Mouse (Mus musculus) myocyte (in vitro differentiated cells): Measurements from ENCODE around the gene Qk. TPM values are rescaled to one million over a fixed set of nuclear protein-coding genes. Genes with fewer than 3 reads are reported as not detected.
A peak's percentile ranks its signal among the peaks of the same experiment; 100 is the strongest.

Source experiments
- H3K27me3 ChIP-seq: one replicate; pipeline ENCODE4 v1.6.1; 2011; ENCODE audit not compliant: control insufficient read depth, insufficient read depth, insufficient read length
- H3K36me3 ChIP-seq: one replicate; pipeline ENCODE4 v1.6.1; 2011; ENCODE audit not compliant: control insufficient read depth, insufficient read depth
- H3K4me2 ChIP-seq: one replicate; pipeline ENCODE4 v1.6.1; 2011; ENCODE audit warnings: low read depth, control low read depth
- H3K4me3 ChIP-seq: one replicate; pipeline ENCODE4 v1.5.1; 2011; ENCODE audit warnings: mild to moderate bottlenecking, control low read depth, moderate library complexity
- H3K79me2 ChIP-seq: one replicate; pipeline ENCODE4 v1.6.1; 2011; ENCODE audit not compliant: control insufficient read depth, insufficient read depth
- H3ac ChIP-seq: one replicate; pipeline ENCODE4 v1.6.1; 2011; ENCODE audit not compliant: control insufficient read depth, insufficient read length
- CEBPB ChIP-seq: IDR thresholded peaks from 2 replicates; pipeline ENCODE4 v1.6.1; 2011; ENCODE audit warnings: mild to moderate bottlenecking, moderate library complexity; ENCODE audit not compliant: poor library complexity, insufficient read depth, severe bottlenecking
- E2F4 ChIP-seq: IDR thresholded peaks from one replicate; pipeline ENCODE4 v1.6.1; 2011; ENCODE audit warnings: mild to moderate bottlenecking, control low read depth, moderate library complexity; ENCODE audit not compliant: insufficient read depth
- MAX ChIP-seq: IDR thresholded peaks from one replicate; pipeline ENCODE4 v1.6.1; 2011; ENCODE audit warnings: low read depth, mild to moderate bottlenecking, control low read depth
- MYOD1 ChIP-seq, 3 experiments: IDR thresholded peaks; one replicate each; pipeline ENCODE4 v1.6.1; 2011; ENCODE audit warnings: control low read depth in 2 of 3, low read depth in 2 of 3, mild to moderate bottlenecking in 2 of 3, moderate library complexity in 1 of 3; ENCODE audit not compliant: insufficient read length in 2 of 3, control insufficient read depth in 1 of 3
- MYOG ChIP-seq, 3 experiments: IDR thresholded peaks; one replicate each; pipeline ENCODE4 v1.6.1; 2011; ENCODE audit warnings: control low read depth in 2 of 3, low read depth in 2 of 3, mild to moderate bottlenecking in 2 of 3; ENCODE audit not compliant: insufficient read length in 2 of 3, control insufficient read depth in 1 of 3, insufficient read depth in 1 of 3
- POLR2A ChIP-seq: IDR thresholded peaks from one replicate; pipeline ENCODE4 v1.6.1; 2011; ENCODE audit warnings: low read depth, mild to moderate bottlenecking, control low read depth, moderate library complexity; ENCODE audit not compliant: insufficient read length
- POLR2AphosphoS2 ChIP-seq: IDR thresholded peaks from one replicate; pipeline ENCODE4 v1.6.1; 2011; ENCODE audit warnings: low read depth, control low read depth; ENCODE audit not compliant: insufficient read length
- REST ChIP-seq: IDR thresholded peaks from one replicate; pipeline ENCODE4 v1.6.1; 2011; ENCODE audit warnings: mild to moderate bottlenecking, control low read depth, moderate library complexity; ENCODE audit not compliant: insufficient read depth, insufficient read length
- SRF ChIP-seq: IDR thresholded peaks from one replicate; pipeline ENCODE4 v1.6.1; 2011; ENCODE audit warnings: low read depth; ENCODE audit not compliant: control insufficient read depth, insufficient read length
- TCF12 ChIP-seq: IDR thresholded peaks from one replicate; pipeline ENCODE4 v1.6.1; 2011; ENCODE audit warnings: mild to moderate bottlenecking, control low read depth; ENCODE audit not compliant: poor library complexity, insufficient read depth, severe bottlenecking
- TCF3 ChIP-seq: IDR thresholded peaks from one replicate; pipeline ENCODE4 v1.6.1; 2011; ENCODE audit warnings: low read depth, control low read depth; ENCODE audit not compliant: insufficient read length
- USF1 ChIP-seq: IDR thresholded peaks from one replicate; pipeline ENCODE4 v1.6.1; 2011; ENCODE audit warnings: low read depth, mild to moderate bottlenecking, control low read depth, moderate library complexity
- polyA plus RNA-seq: library from polyadenylated mRNA; unstranded; fragments of >200 nt; fragmentation: generic; extraction: Trizol; gene quantifications from one replicate; pipeline ENCODE4 v1.2.1, GENCODE M21; 2012; ENCODE audit warnings: missing spikeins

Qk gene
- polyA plus RNA-seq, 1 experiment: 85.6 TPM

DNA sequence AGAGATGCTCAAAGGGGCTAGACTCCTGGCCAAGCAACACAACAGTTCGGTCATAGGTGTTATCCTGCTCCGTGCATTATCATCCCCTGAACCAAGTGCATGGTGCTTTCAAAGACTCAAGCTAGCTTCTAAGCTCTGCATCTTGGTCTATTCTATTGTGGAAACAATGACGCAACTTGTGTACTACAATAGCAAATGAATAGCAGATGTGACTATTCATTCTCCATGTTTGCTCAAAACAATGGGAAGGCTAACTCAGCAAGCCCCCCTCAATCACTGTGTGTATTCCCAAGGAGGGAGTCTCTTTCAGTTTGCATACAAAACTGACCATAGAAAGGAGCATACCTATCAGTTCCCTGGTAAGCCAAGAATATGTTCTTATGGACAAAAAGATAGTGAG lies 121.4 kb downstream of the Qk start:
- no peak overlapping the region for H3ac ChIP-seq
- H3K4me3 ChIP-seq: no peak overlapping the region
- TF ChIP-seq TCF3: no peak
- no peak for TF ChIP-seq USF1
- no peak for TF ChIP-seq CEBPB
- TF ChIP-seq MAX: no peak
- no peak for TF ChIP-seq MYOD1 (IDR thresholded peaks at IDR 0.05; ENCODE audit: control insufficient read depth in 1 of 3, insufficient read length in 2 of 3, low read depth in 2 of 3)
- TF ChIP-seq POLR2A: no peak
- peak; percentile 89 for TF ChIP-seq POLR2AphosphoS2
- no peak for TF ChIP-seq SRF
- no peaks in the 10 kb centered on the region for H3K79me2 ChIP-seq
- peaks cover 26% of the 10 kb centered on the region for H3K36me3 ChIP-seq
- H3K27me3 ChIP-seq: no peaks in the 10 kb centered on the region
- no peak overlapping the region for H3K4me2 ChIP-seq

GRCm38 (mm10) chr17:10195703-10196102 lies 124.0 kb downstream of the Qk start:
- Histone ChIP-seq H3K4me3 (no peak overlapping the region), H3K36me3 (peaks cover 9% of the 10 kb centered on the region), H3K79me2 (no peaks in the 10 kb centered on the region), H3K27me3 (no peaks in the 10 kb centered on the region), H3K4me2 (no peak overlapping the region), H3ac (no peak overlapping the region)
- TF ChIP-seq MAX: no peak
- TF ChIP-seq POLR2A: peak; percentile 18
- no peak for TF ChIP-seq REST
- TF ChIP-seq POLR2AphosphoS2: peak; percentile 93

- Histone ChIP-seq H3K27me3 (no peaks in the 10 kb centered on the region), H3ac (no peak overlapping the region), H3K4me3 (no peak overlapping the region), H3K4me2 (no peak overlapping the region), H3K36me3 (no peaks in the 10 kb centered on the region), H3K79me2 (no peaks in the 10 kb centered on the region)
- TF ChIP-seq MYOG (IDR thresholded peaks at IDR 0.05; ENCODE audit: control insufficient read depth in 1 of 3, insufficient read depth in 1 of 3, insufficient read length in 2 of 3, low read depth in 2 of 3) (peak in 1 of 3 experiments; percentile 11), USF1 (no peak), SRF (no peak), E2F4 (no peak), POLR2A (no peak), REST (no peak), TCF12 (no peak), POLR2AphosphoS2 (peak; percentile 18), MYOD1 (IDR thresholded peaks at IDR 0.05; ENCODE audit: control insufficient read depth in 1 of 3, insufficient read length in 2 of 3, low read depth in 2 of 3) (peak in 2 of 3 experiments; percentile 8 to 66), MAX (no peak), TCF3 (no peak), CEBPB (no peak)
These were observed 128.8 kb downstream of the Qk start for GRCm38 (mm10) chr17:10190857-10191256.

DNA sequence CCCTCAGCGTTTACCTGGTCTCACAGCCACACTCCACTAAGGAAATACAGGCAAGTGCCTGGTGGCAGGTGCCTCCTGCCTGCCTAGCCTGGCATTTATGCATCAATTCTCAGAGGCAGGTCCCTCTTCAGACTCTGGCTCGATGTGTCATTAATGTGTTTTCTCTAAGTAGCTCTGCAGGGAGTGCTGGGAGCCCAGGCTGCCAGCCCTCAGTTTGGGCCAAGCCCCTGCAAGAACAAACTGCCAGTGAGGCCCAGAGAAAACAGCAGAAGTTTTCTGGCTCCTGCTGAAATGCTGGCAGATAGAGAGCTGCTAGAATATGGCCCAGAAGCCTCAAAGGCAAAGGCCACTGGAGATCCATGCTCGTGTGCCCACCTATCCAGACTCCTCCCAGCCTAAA lies 131.2 kb downstream of the Qk start:
- no peaks in the 10 kb centered on the region for H3K79me2 ChIP-seq
- no peaks in the 10 kb centered on the region for H3K36me3 ChIP-seq
- H3K4me2 ChIP-seq: no peak overlapping the region
- H3ac ChIP-seq: no peak overlapping the region
- H3K27me3 ChIP-seq: no peaks in the 10 kb centered on the region
- H3K4me3 ChIP-seq: no peak overlapping the region
- TF ChIP-seq MAX: no peak

DNA sequence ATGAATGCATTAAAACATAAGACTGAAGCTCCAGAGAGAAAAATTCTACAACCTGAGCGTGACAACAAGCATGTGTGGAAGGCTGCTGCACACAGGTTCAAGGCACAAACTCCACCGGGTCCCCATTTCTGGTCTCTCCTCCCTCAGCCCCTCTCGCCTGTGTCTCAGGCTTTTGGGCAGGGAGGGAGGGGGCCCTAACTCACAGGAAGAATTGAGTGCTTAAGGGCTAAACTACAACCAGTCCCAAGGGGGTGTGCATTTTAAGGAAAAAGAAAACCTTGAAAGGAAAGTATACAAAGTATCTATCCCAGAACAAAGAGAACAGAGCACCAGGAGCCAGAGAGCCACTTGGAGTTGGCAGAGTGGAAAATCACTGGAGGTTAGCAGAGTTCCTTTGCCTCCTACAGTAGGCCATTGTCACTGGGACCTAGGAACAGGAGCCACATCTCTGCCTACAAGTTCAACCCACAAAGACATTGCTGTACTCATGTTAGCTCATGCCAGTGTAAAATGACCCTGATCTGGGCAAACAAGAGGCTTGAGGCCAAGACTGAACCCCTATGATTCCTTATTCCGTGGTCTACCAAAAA lies 132.1 kb downstream of the Qk start:
- no peak for TF ChIP-seq USF1

DNA sequence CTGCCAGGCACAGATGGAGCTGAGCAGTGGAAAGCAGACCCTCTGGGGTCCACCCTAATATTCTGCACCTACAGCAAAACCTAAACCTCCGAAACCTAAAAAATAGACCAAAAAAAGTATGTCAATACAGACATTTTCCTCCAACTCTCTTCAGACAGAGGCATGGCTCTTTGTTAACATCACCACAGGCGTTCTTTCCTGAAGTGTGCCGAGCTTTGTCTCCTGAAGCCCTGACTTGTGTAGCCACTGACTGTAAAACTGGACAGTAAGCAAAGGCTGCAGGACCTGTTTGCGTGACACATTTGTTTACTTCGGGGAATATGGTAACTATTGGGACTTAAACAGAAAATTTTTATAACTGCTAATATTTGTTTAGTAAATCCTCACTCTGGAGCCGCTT lies 137.9 kb downstream of the Qk start:
- Histone ChIP-seq H3K79me2 (no peaks in the 10 kb centered on the region), H3K36me3 (no peaks in the 10 kb centered on the region), H3K4me2 (no peak overlapping the region), H3K4me3 (no peak overlapping the region), H3K27me3 (no peaks in the 10 kb centered on the region), H3ac (no peak overlapping the region)
- no peak for TF ChIP-seq POLR2A
- no peak for TF ChIP-seq USF1
- TF ChIP-seq POLR2AphosphoS2: no peak
- no peak for TF ChIP-seq MYOD1 (IDR thresholded peaks at IDR 0.05; ENCODE audit: control insufficient read depth in 1 of 3, insufficient read length in 2 of 3, low read depth in 2 of 3)
- TF ChIP-seq REST: no peak
- TF ChIP-seq MAX: no peak
- TF ChIP-seq E2F4: no peak
- TF ChIP-seq CEBPB: no peak
- no peak for TF ChIP-seq TCF12
- no peak for TF ChIP-seq TCF3
- no peak for TF ChIP-seq SRF
- no peak for TF ChIP-seq MYOG (IDR thresholded peaks at IDR 0.05; ENCODE audit: control insufficient read depth in 1 of 3, insufficient read depth in 1 of 3, insufficient read length in 2 of 3, low read depth in 2 of 3)

More for the DNA sequence above, 132.1 kb downstream of the Qk start:
- Histone ChIP-seq H3K27me3 (no peaks in the 10 kb centered on the region), H3K4me2 (no peak overlapping the region), H3K79me2 (no peaks in the 10 kb centered on the region), H3K4me3 (no peak overlapping the region), H3K36me3 (no peaks in the 10 kb centered on the region), H3ac (no peak overlapping the region)
